Mouse (Mus musculus) central nervous system, embryonic 14 days (tissue): ENCODE data around the gene Srpr. TPM values are rescaled to one million over a fixed set of nuclear protein-coding genes. Genes with fewer than 3 reads are reported as not detected.

Experiments used
- polyA plus RNA-seq: library from polyadenylated mRNA; depleted of rRNA; stranded (reverse); fragments of >200 nt; gene quantifications from 2 replicates; pipeline ENCODE4 v1.2.3, GENCODE M21; 2012; rRNA removed

Gene Srpr
- 49.0 and 64.3 TPM in 2 replicates for polyA plus RNA-seq

DNA sequence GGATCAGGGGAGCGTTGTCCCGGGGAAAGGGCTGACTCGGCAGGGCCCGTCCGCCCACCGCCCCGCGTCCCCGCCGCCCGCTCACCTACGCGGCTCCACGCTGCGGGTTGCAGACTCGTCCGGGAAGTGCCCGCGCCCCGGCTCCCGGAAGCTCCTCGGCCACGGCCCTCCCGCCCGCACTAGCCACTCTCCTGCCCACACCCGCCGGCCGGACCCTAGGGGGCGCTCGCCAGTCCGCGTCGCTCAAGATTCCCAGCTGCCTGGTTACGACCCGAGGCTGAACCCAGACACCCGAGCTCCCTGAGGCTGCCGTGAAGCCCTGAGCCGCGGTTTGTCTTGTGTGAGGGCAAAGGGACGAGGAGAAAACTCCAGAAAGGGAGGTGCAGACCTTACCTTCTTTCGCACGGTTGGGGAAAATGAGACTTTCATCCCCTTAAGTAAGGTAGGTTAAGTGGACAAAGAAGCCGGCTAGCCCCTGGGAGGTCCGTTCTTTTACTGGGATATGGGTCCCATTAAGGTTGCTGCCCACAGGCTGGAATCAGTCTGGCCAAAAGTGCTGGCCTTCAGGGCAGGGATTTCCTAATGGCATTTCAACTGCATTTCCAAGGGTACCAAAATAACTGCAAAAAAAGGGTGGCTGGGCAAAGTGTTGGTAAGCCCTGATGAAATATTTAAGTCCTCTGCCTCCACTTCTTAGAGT, at the start of gene Srpr, which contains the start of gene Tirap:
Srpr (plus strand) TSS at position 404 of the 700 bp plus-strand sequence.
Tirap (minus strand) TSS at position 520 of the 700 bp plus-strand sequence.

DNA sequence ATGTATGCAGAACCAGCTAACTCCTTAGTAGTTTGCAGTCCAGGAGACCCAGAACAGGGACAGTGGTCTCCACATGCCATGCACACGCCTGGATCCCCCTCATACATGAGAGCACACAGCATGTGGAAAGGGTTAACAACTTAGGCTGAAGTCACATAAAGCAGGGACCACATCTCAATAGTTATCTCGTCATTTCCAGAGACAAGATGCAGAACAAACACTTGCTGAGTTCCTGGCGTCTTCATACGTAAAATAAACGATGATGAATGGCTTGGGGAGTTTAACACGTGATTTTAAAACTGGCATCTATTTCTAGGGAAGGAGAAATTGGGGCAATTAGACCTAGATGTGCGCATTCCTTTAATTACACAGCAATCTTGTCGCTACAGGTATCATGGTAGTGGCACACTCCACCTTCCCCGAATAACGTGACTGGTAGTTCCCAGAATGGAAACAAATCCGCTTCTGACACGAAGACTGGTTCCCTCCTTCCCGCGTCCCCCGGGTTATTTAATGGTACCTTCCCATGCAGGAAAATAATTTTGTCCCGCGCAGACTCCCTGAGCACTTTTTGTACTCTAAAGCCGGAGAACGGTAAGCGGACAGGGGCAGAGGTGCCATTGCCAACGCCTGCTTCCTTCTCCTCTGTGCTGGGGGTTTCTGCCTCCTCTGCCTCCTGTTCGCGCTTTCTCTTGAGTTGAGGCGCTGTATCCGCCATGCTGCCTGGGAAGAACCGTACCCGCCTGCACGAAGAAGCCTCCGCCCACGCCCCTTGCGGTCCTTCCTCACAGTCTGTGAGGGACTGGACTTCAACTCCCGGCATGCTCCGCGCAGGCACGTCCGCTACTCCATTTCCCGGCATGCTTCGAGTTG, 24.5 kb upstream of the Srpr start, which contains the start of gene Dcps:
Dcps (minus strand) TSS at position 811 of the 873 bp plus-strand sequence.

DNA sequence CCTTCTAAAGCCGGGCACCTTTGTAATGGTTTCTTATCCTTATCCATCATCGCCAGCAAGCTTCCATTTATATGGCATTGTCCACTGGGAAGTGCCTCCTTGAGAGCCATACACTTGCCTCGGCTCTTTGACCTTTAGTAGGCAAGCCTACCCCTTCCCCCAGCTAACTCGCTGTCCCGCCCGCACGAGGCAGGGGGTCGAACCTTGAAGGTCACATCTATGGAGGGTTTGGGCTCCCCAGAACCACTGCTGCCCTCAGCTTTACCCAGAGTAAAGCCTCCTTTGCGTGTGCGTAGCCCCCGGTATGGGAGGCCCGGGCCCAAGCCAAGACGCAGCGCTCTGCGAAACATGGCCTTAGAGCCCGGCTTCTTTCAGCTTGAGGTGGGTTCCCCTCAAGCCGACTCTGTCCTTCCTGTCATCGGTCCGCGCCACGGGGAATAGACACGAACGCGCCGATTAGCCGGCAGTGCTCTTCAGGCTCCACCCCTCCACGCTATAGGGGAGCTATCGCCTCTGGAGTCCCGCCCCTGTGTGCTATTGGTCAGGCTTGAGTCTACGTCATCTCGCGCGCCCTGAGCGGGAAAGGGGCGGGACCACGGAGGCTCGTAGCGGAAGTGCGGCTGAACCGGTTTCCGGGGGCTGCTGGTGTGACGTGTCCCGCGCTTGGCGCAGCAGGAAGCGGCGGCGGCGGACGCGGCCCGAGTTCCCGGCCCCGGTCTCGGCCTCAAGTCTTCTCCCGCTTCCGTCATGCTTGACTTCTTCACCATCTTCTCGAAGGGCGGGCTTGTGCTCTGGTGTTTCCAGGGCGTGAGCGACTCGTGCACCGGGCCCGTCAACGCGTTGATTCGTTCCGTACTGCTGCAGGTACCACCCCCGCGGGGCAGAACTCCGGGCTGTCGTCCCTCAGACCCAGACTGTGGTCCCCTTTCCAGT, 10.8 kb downstream of the Srpr start, which contains the start of gene Foxred1:
Foxred1 (minus strand) TSS at position 514 of the 933 bp plus-strand sequence.

DNA sequence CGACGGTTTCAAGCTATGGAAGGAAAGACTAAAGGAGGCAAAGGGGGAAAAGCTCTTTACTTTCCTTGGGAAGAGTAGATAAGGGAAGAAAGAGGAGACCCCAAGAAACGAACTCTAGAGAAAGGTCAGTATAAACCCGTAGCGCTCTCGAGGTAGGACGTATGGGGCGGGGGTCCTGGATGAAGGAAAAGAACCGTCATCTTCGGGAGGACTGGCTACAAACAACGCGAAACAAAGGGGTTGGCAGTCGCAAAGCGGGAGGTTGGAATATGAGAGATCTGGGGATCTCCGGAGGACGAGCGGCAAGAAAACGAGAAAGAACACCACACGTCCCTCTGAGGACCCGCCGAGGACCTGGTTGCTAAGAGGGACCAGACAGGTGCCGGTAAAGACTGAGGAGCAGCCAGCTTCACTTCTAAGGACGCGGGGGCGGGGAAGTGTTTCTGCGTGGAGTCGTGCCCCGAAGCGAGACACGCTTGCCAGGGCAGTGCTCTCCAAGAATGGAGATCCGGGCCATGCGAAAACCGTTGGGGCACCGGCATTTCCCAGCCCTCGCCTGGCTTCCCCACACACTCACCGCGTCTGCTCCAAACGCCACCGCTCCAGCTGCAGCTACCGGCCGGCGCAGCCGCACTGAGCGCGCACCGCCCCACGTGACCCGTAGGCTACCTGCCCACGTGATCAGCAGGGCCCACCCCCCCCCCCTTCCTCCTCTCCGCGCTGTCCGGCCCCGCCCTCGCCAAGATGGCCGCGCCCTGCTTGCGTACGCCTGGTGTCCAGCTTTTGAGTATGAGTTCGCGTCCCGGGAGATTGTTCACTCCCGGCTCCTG, 67.4 kb downstream of the Srpr start, which contains the start of the genes Fam118b and Rpusd4:
Fam118b (minus strand) TSS at position 660 of the 830 bp plus-strand sequence.
Rpusd4 (plus strand) TSS at position 720 of the 830 bp plus-strand sequence.

Other genes with a start within 250 kb of the Srpr start
- 3.9 and 7.1 TPM in 2 replicates for gene St3gal4, start 80.9 kb upstream of the Srpr start, polyA plus RNA-seq
- 64.6 and 70.0 TPM in 2 replicates for gene Dcps, start 24.1 kb upstream of the Srpr start, polyA plus RNA-seq
- gene Tirap, start 116 bp downstream of the Srpr start, polyA plus RNA-seq, result 4.0 and 5.1 TPM in 2 replicates
- gene Foxred1, start 10.9 kb downstream of the Srpr start, polyA plus RNA-seq, result 56.6 and 58.0 TPM in 2 replicates
- gene Fam118b, start 67.6 kb downstream of the Srpr start, polyA plus RNA-seq, result 43.5 and 51.7 TPM in 2 replicates
- gene Rpusd4, start 67.7 kb downstream of the Srpr start, polyA plus RNA-seq, result 18.3 and 19.8 TPM in 2 replicates
- 31.8 and 35.3 TPM in 2 replicates for gene Cdon, start 221.0 kb downstream of the Srpr start, polyA plus RNA-seq